Mouse (Mus musculus) lung, adult 18-20 months (tissue): ENCODE results near the gene Zfp663.

ENCODE experiments used
- DNase-seq, 2 experiments: peaks; one replicate each; pipeline ENCODE4 v3.0.0; 2022; ENCODE audit warnings: mixed read lengths in 2 of 2

Zfp663 gene

DNA sequence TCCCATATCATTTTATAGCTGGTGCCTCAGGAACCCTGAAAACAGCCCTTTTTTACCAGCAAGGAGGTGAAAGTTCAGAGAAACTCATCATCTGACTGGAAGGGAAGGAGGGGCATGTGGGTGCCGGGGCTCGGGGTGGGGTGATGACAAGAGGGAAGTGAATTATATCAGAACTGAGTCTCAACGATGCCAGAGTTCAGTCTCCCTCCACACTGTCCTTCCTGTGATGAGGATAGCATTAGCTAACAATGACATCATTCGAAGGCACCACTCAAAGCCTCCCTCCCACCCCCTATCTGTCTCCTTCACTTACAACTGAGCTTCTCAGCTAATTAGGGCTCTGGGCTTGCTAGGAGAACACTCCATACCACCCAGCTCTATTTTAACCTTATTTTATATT lies 49.0 kb downstream of the Zfp663 start:
- DNase-seq, result peak; percentile 37 to 39

GRCm38 (mm10) chr2:165318941-165319340 lies 49.6 kb downstream of the Zfp663 start:
- DNase-seq, result no peak

DNA sequence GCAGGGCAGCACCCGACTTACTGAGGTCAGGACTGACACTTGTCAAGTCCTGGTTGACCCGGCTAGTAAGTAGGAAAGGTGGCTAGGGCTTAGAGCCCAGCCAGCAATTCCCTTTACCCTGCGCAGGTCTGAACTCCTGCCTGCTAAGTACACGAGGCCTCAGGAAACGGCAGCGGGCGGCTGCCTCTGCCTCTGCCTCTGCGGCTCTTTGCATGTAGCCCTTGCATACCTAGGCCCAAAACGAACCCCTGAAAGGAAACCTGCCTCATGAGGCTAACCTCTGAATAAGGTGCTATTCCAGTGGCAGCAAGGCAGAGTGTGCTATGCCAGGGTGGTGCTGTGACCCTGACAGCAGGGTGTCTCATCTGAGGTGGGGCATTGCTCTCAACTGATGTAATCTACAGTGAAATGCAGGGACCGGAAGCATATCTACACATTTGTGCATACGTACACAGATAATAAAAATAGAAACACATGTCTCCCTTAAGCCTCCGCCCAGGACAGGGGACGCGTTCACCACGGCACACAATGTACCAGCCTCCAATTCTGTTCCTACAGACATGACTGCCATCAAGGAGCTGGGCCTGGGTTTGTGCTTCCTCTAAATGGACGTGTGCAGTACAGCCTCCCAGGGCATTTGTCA lies 50.8 kb downstream of the Zfp663 start:
- no peak for DNase-seq

- DNase-seq, result peak; percentile 74 to 80
These were observed 51.6 kb downstream of the Zfp663 start for GRCm38 (mm10) chr2:165316837-165317473.

GRCm38 (mm10) chr2:165316204-165316603 lies 52.3 kb downstream of the Zfp663 start:
- no peak for DNase-seq

- no peak for DNase-seq
These were observed 54.3 kb downstream of the Zfp663 start for GRCm38 (mm10) chr2:165314197-165314596.

GRCm38 (mm10) chr2:165312381-165312780 lies 56.1 kb downstream of the Zfp663 start:
- no peak for DNase-seq

GRCm38 (mm10) chr2:165311577-165311976 lies 57.0 kb downstream of the Zfp663 start:
- no peak for DNase-seq

GRCm38 (mm10) chr2:165310818-165311425 lies 57.6 kb downstream of the Zfp663 start:
- DNase-seq, result no peak

- DNase-seq, result no peak
These were observed 60.7 kb downstream of the Zfp663 start for GRCm38 (mm10) chr2:165307801-165308200.

DNA sequence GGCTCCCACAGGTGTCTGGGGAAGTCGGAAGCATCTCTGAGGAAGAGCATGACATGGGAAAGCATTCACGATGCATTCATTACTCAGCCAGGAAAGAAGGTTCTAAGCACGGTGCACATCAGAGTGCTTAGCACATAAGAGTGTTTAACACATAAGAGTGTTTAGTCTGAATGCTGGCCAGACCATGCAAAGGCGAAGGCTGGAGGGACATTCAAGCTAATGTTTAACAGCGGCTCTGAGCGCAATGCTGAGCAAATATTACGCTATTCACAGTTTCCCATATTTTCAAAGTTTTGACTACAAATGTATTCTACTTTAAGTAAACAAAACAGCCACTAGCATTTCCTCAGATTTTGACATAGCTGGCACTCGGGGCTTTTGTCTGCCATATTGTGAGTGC lies 63.1 kb downstream of the Zfp663 start:
- no peak for DNase-seq

GRCm38 (mm10) chr2:165304819-165305218 lies 63.7 kb downstream of the Zfp663 start:
- DNase-seq, result no peak

GRCm38 (mm10) chr2:165303354-165304012 lies 65.0 kb downstream of the Zfp663 start:
- DNase-seq, result no peak

- no peak for DNase-seq
These were observed 67.1 kb downstream of the Zfp663 start for GRCm38 (mm10) chr2:165301409-165301808.
